Mouse (Mus musculus): ENCODE data around the gene Rufy2.

- no peak for TF ChIP-seq CTCF (IDR thresholded peaks at IDR 0.05; ENCODE audit: low read depth, low read length)
- TF ChIP-seq POLR2A (IDR thresholded peaks at IDR 0.05; ENCODE audit: extremely low read depth, insufficient read depth, low read length): no peak
Measured at GRCm38 (mm10) chr10:62979667-62980038, 370 bp upstream of the Rufy2 start.
